Mouse (Mus musculus) embryonic facial prominence, embryonic 15.5 days (tissue): ENCODE data around the gene Lat2. TPM values are rescaled to one million over a fixed set of nuclear protein-coding genes. Genes with fewer than 3 reads are reported as not detected.
A peak's percentile ranks its signal among the peaks of the same experiment; 100 is the strongest.
"Not testable (repeated sequence)": the region's sequence is repeated elsewhere in the genome, so short reads cannot be mapped to it uniquely, and the experiment has no call there.

Source experiments
- ATAC-seq: fragments of 200-750 bp; cut with Nextera tagmentation; 2 replicates; pipeline ENCODE4 v1.8.0; 2017; ENCODE audit warnings: low read depth, moderate TSS enrichment; ENCODE audit not compliant: insufficient number of reproducible peaks, low FRiP score, low TSS enrichment
- H3K27ac ChIP-seq: fragments of 300-500 bp; sonication (generic); replicated peaks from 2 replicates; pipeline ENCODE4 v1.5.1; 2015; ENCODE audit warnings: mild to moderate bottlenecking, inconsistent platforms
- H3K27me3 ChIP-seq: fragments of 300-500 bp; sonication (generic); 2 replicates; pipeline ENCODE4 v1.6.1; 2015; ENCODE audit warnings: inconsistent platforms
- H3K36me3 ChIP-seq: fragments of 300-500 bp; sonication (generic); 2 replicates; pipeline ENCODE4 v1.6.1; 2015; ENCODE audit warnings: mild to moderate bottlenecking, inconsistent platforms
- H3K4me1 ChIP-seq: fragments of 300-500 bp; sonication (generic); 2 replicates; pipeline ENCODE4 v1.6.1; 2015; ENCODE audit warnings: inconsistent platforms
- H3K4me2 ChIP-seq: fragments of 300-500 bp; sonication (generic); replicated peaks from 2 replicates; pipeline ENCODE4 v1.6.1; 2015; ENCODE audit warnings: mild to moderate bottlenecking, inconsistent platforms
- H3K4me3 ChIP-seq: fragments of 300-500 bp; sonication (generic); replicated peaks from 2 replicates; pipeline ENCODE4 v1.5.1; 2015; ENCODE audit warnings: mild to moderate bottlenecking, inconsistent platforms
- H3K9ac ChIP-seq: fragments of 300-500 bp; sonication (generic); 2 replicates; pipeline ENCODE4 v1.6.1; 2015; ENCODE audit warnings: inconsistent platforms
- H3K9me3 ChIP-seq: fragments of 300-500 bp; sonication (generic); replicated peaks from 2 replicates; pipeline ENCODE4 v1.6.1; 2016; ENCODE audit warnings: inconsistent platforms
- WGBS: fragments of 180-500 bp; shearing (Covaris S2); methylation state at CpG from one replicate; pipeline ENCODE4 v1.1.7; 2015; 5-methylcytosine and 5-hydroxymethylcytosine counted together
- polyA plus RNA-seq: library from polyadenylated mRNA; unstranded; fragments of >200 nt; fragmentation: Nextera tagmentation; extraction: Ambion mirVana; gene quantifications from 2 replicates; pipeline ENCODE4 v1.2.1, GENCODE M21; 2015

The Lat2 gene
- polyA plus RNA-seq = 4.6 and 6.7 TPM in 2 replicates

- H3K27ac ChIP-seq = no peak within 1 kb of the TSS
- ATAC-seq = no peak
Measured at GRCm38 (mm10) chr5:134614802-134615201, at the start of gene Lat2. Gene Lat2, minus strand, starts transcription at chr5:134615025.

GRCm38 (mm10) chr5:134656708-134657107, 41.9 kb upstream of the Lat2 start:
- no peak for ATAC-seq
- H3K9me3 ChIP-seq = no peaks in the 10 kb centered on the region
- 74% methylated on average over 4 of the region's 4 CpGs for WGBS
- H3K9ac ChIP-seq = no peak overlapping the region
- H3K4me3 ChIP-seq = no peak overlapping the region
- no peak overlapping the region for H3K4me2 ChIP-seq
- no peak overlapping the region for H3K27ac ChIP-seq
- no peaks in the 10 kb centered on the region for H3K4me1 ChIP-seq
- no peaks in the 10 kb centered on the region for H3K27me3 ChIP-seq
- H3K36me3 ChIP-seq = peaks cover 33% of the 10 kb centered on the region; the same call in 1 of the 2 replicates

More at GRCm38 (mm10) chr5:134614802-134615201, at the start of gene Lat2:
- WGBS = 78% methylated on average over 7 of the region's 7 CpGs
- H3K4me1 ChIP-seq = no peaks in the 10 kb centered on the region
- H3K4me3 ChIP-seq = no peak within 1 kb of the TSS
- H3K27me3 ChIP-seq = no peaks in the 10 kb centered on the region
- H3K9me3 ChIP-seq = no peaks in the 10 kb centered on the region
- no peak within 1 kb of the TSS for H3K9ac ChIP-seq
- H3K36me3 ChIP-seq = peaks cover 30% of the 10 kb centered on the region
- no peak within 1 kb of the TSS for H3K4me2 ChIP-seq

- no peak for ATAC-seq
- peaks cover 4% of the 10 kb centered on the region; the same call in 1 of the 2 replicates for H3K36me3 ChIP-seq
- 55% methylated on average over 7 of the region's 7 CpGs for WGBS
- no peaks in the 10 kb centered on the region for H3K27me3 ChIP-seq
- no peak overlapping the region for H3K4me3 ChIP-seq
- H3K4me2 ChIP-seq = no peak overlapping the region
- no peaks in the 10 kb centered on the region for H3K9me3 ChIP-seq
- H3K9ac ChIP-seq = no peak overlapping the region
- H3K4me1 ChIP-seq = no peaks in the 10 kb centered on the region
- no peak overlapping the region for H3K27ac ChIP-seq
Measured at GRCm38 (mm10) chr5:134652015-134652414, 37.2 kb upstream of the Lat2 start.

DNA sequence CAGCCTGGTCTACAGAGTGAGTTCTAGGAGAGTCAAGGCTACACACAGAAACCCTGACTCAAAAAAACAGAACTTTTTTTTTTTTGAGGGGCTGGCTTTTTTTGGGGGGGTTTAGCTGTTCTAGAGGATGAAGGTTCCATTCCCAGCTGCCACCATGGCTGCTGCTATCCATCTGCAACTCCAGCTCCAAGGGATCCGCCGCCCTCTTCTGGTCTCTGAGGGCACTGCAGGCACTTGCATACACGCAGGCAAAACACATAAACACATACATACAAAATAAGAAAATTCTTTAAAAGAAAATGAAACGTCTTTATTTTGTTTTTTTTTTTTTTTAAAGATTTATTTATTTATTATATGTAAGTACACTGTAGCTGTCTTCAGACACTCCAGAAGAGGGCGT, 36.1 kb upstream of the Lat2 start:
- no peak overlapping the region for H3K4me2 ChIP-seq
- H3K27ac ChIP-seq = no peak overlapping the region
- H3K4me1 ChIP-seq = no peaks in the 10 kb centered on the region
- no peaks in the 10 kb centered on the region for H3K27me3 ChIP-seq
- WGBS = 41% methylated on average over 4 of the region's 5 CpGs
- H3K4me3 ChIP-seq = no peak overlapping the region
- no peaks in the 10 kb centered on the region for H3K36me3 ChIP-seq
- no peak for ATAC-seq
- H3K9me3 ChIP-seq = no peaks in the 10 kb centered on the region
- H3K9ac ChIP-seq = no peak overlapping the region

DNA sequence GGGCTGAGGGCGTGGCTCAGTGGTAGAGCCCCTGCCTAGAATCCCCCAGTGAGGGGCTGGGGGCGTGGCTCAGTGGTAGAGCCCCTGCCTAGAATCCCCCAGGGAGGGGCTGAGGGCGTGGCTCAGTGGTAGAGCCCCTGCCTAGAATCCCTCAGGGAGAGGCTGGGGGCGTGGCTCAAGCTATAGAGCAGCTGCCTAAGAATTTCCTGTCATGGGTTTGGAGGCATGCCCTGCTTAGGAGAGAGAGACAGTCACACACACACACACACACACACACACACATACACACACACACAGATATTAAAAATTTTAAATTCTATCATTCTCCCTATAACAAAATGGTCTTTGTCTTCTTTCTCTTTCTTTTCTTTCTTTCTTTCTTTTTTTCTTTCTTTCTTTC, 34.2 kb upstream of the Lat2 start:
- 60% methylated on average over 3 of the region's 4 CpGs for WGBS
- not testable (repeated sequence) for H3K4me3 ChIP-seq, H3K9me3 ChIP-seq, H3K36me3 ChIP-seq, H3K27me3 ChIP-seq, ATAC-seq, H3K4me2 ChIP-seq, H3K27ac ChIP-seq, H3K4me1 ChIP-seq, H3K9ac ChIP-seq

- Histone ChIP-seq H3K27me3 (no peaks in the 10 kb centered on the region), H3K4me2 (no peak overlapping the region), H3K36me3 (no peaks in the 10 kb centered on the region), H3K9ac (no peak overlapping the region), H3K27ac (no peak overlapping the region), H3K4me3 (no peak overlapping the region), H3K9me3 (no peaks in the 10 kb centered on the region), H3K4me1 (no peaks in the 10 kb centered on the region)
- ATAC-seq = no peak
- WGBS = 59% methylated on average over 2 of the region's 2 CpGs
Measured at GRCm38 (mm10) chr5:134647394-134647793, 32.6 kb upstream of the Lat2 start.

GRCm38 (mm10) chr5:134646461-134646860, 31.6 kb upstream of the Lat2 start:
- Histone ChIP-seq H3K36me3 (no peaks in the 10 kb centered on the region), H3K27ac (no peak overlapping the region), H3K9me3 (no peaks in the 10 kb centered on the region), H3K4me3 (no peak overlapping the region), H3K27me3 (no peaks in the 10 kb centered on the region), H3K9ac (no peak overlapping the region), H3K4me2 (no peak overlapping the region), H3K4me1 (no peaks in the 10 kb centered on the region)
- ATAC-seq = no peak
- whole genome bisulfite sequencing = 67% methylated on average over 4 of the region's 4 CpGs

DNA sequence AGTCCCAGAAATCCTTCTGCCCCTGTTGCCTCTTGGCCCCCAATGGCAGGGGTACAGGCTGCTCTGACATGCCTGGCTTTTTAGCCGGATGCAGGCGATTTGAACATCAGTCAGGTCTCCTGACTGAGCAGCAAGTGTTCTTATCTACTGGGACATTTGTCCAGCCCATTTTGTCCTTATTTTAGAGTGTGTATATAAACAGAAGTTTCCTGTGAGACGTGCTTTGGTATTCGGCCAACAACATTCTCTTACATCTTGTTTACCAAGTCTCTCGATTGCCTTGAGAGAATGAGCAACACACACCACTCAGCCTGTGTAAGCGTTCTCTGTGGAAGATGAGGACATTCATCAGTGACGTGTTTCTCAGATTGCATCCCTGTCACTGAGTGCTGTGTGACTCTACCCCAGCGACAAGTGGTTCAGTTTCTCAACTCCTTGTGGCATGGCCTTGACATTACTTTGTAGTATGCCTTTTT, 29.9 kb upstream of the Lat2 start:
- H3K4me2 ChIP-seq = no peak overlapping the region
- no peak overlapping the region for H3K9ac ChIP-seq
- H3K27me3 ChIP-seq = no peaks in the 10 kb centered on the region
- no peak overlapping the region for H3K4me3 ChIP-seq
- no peaks in the 10 kb centered on the region for H3K9me3 ChIP-seq
- no peak for ATAC-seq
- no peak overlapping the region for H3K27ac ChIP-seq
- H3K4me1 ChIP-seq = no peaks in the 10 kb centered on the region
- no peaks in the 10 kb centered on the region for H3K36me3 ChIP-seq
- WGBS = 52% methylated on average over 8 of the region's 8 CpGs

DNA sequence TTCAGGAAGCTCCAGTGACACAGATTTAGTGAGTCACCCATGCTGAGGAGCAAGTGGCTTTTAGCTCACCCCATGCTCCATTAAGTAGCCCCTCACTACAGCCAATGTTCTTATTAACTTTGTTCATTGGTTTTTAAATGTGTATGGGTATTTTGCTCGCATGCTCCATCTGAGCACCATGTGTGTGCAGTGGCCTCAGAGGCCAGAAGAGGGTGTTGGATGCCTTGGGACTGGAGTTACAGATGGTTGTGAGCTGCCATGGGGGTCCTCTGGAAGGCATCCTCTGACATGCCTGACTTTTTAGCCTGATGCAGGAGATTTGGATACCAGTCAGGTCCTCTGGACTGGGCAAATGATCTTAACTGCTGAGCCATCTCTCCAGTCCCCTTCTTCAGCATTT, 29.3 kb upstream of the Lat2 start:
- Histone ChIP-seq H3K4me1 (no peaks in the 10 kb centered on the region), H3K4me2 (no peak overlapping the region), H3K27ac (no peak overlapping the region), H3K9me3 (no peaks in the 10 kb centered on the region), H3K9ac (no peak overlapping the region), H3K4me3 (no peak overlapping the region), H3K36me3 (no peaks in the 10 kb centered on the region), H3K27me3 (no peaks in the 10 kb centered on the region)
- no peak for ATAC-seq
- 66% methylated on average over 1 of the region's 1 CpGs for WGBS

GRCm38 (mm10) chr5:134640371-134640770, 25.5 kb upstream of the Lat2 start:
- Histone ChIP-seq H3K9ac (no peak overlapping the region), H3K27ac (no peak overlapping the region), H3K4me1 (peaks cover 8% of the 10 kb centered on the region), H3K9me3 (no peaks in the 10 kb centered on the region), H3K4me3 (no peak overlapping the region), H3K27me3 (no peaks in the 10 kb centered on the region), H3K4me2 (no peak overlapping the region), H3K36me3 (peaks cover 13% of the 10 kb centered on the region)
- 89% methylated on average over 3 of the region's 3 CpGs for WGBS
- no peak for ATAC-seq

GRCm38 (mm10) chr5:134639269-134639682, 24.5 kb upstream of the Lat2 start, which contains the start of gene Eif4h:
Gene Eif4h, minus strand, starts transcription at chr5:134639490.
- Histone ChIP-seq H3K4me1 (peaks cover 8% of the 10 kb centered on the region), H3K4me3 (peak within 1 kb of the TSS; percentile 95), H3K27me3 (no peaks in the 10 kb centered on the region), H3K4me2 (peak within 1 kb of the TSS; percentile 67), H3K27ac (peak within 1 kb of the TSS; percentile 96), H3K9ac (peak within 1 kb of the TSS; percentile 94), H3K9me3 (no peaks in the 10 kb centered on the region), H3K36me3 (peaks cover 20% of the 10 kb centered on the region)
- ATAC-seq = peak; percentile 92
- under 1% methylated on average over 52 of the region's 52 CpGs for WGBS
